Mouse (Mus musculus): ENCODE measurements around the gene Ccdc3. TPM values are rescaled to one million over a fixed set of nuclear protein-coding genes. Genes with fewer than 3 reads are reported as not detected.

Ccdc3 gene
- polyA plus RNA-seq, 1 experiment from 2014 or later, result 3.9 TPM

DNA sequence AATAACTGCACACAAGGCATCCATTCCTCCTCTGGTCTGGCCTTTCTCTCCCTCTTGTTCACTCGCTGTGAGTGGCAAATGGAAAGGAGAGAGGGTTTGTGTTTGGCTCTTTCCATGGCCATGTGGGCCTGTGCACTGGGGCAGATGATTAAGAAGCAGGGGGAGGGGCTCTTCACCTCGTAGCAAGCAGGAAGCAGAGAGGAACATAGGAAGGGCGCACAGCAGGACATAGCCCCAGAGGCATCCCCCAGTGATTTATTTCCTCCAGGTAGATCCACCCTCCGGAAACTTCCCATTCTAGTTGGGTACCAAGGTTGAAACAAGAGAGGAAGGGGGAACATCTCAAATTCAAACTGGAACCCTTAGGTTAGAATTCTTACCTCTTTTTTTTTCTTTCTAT is 2.4 kb downstream of the Ccdc3 start:
- no peaks in the 10 kb centered on the region for H3K9me3 ChIP-seq (ENCODE audit: control insufficient read depth, low read length)
- ATAC-seq (ENCODE audit: insufficient read depth, low FRiP score, low TSS enrichment) (0 out of 2 replicates have a peak, but pooled peaks have one; percentile 38), DNase-seq (ENCODE audit: low spot score) (no peak)
- no peaks in the 10 kb centered on the region; the same call in 1 of the 2 replicates for H3K4me1 ChIP-seq (ENCODE audit: control insufficient read depth, insufficient read depth, low read length)
- no peaks in the 10 kb centered on the region for H3K36me3 ChIP-seq (ENCODE audit: control insufficient read depth, insufficient read depth, low read length)
- WGBS, result 31% methylated on average over 4 of the region's 4 CpGs
- H3K4me3 ChIP-seq (ENCODE audit: low read depth, low read length), result no peak overlapping the region
- H3K27me3 ChIP-seq (ENCODE audit: control insufficient read depth, insufficient read depth, low read length), result peaks cover 21% of the 10 kb centered on the region
- H3K9ac ChIP-seq (ENCODE audit: low read length), result no peak overlapping the region
- H3K27ac ChIP-seq (ENCODE audit: low read depth, low read length), result no peak overlapping the region
- no peak overlapping the region for H3K4me2 ChIP-seq (ENCODE audit: low read depth)

- Histone ChIP-seq H3K9me3 (ENCODE audit: control insufficient read depth, low read length) (no peaks in the 10 kb centered on the region), H3K4me3 (ENCODE audit: low read depth, low read length) (no peak overlapping the region), H3K27me3 (ENCODE audit: control insufficient read depth, insufficient read depth, low read length) (no peaks in the 10 kb centered on the region), H3K36me3 (ENCODE audit: control insufficient read depth, insufficient read depth, low read length) (no peaks in the 10 kb centered on the region), H3K4me1 (ENCODE audit: control insufficient read depth, insufficient read depth, low read length) (no peaks in the 10 kb centered on the region; the same call in 1 of the 2 replicates), H3K27ac (ENCODE audit: low read depth, low read length) (no peak overlapping the region), H3K4me2 (ENCODE audit: low read depth) (no peak overlapping the region), H3K9ac (ENCODE audit: low read length) (no peak overlapping the region)
- DNase-seq (ENCODE audit: low spot score) (no peak), ATAC-seq (ENCODE audit: insufficient read depth, low FRiP score, low TSS enrichment) (no peak)
- WGBS, result 72% methylated on average over 6 of the region's 6 CpGs
These were observed 6.9 kb downstream of the Ccdc3 start for GRCm38 (mm10) chr2:5144446-5144845.

DNA sequence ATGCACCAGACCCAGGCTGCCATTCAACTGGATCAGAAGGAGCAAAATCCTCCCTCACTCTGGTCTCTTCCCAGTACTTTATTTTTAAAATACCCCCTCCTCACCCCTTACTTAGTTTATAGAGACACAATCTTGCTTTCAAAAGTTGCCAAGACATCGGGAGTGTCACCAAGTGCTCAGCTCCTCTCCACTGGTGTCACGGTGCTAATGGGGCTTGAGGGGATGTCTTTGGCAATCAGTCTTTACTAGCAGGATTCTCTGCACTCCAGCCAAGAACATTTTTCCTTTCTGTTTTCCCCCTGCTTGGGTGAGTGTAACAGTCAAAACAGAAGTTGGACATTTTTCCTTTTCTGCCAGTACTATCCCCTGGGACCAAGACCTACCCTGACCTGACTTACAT is 10.3 kb downstream of the Ccdc3 start:
- no peak overlapping the region for H3K4me3 ChIP-seq (ENCODE audit: low read depth, low read length)
- no peak for DNase-seq (ENCODE audit: low spot score)
- no peak overlapping the region for H3K27ac ChIP-seq (ENCODE audit: low read depth, low read length)
- H3K9ac ChIP-seq (ENCODE audit: low read length), result no peak overlapping the region
- no peaks in the 10 kb centered on the region for H3K9me3 ChIP-seq (ENCODE audit: control insufficient read depth, low read length)
- no peaks in the 10 kb centered on the region for H3K36me3 ChIP-seq (ENCODE audit: control insufficient read depth, insufficient read depth, low read length)
- WGBS, result 73% methylated on average over 2 of the region's 2 CpGs
- H3K4me1 ChIP-seq (ENCODE audit: control insufficient read depth, insufficient read depth, low read length), result no peaks in the 10 kb centered on the region
- no peak overlapping the region for H3K4me2 ChIP-seq (ENCODE audit: low read depth)
- no peak for ATAC-seq (ENCODE audit: insufficient read depth, low FRiP score, low TSS enrichment)
- H3K27me3 ChIP-seq (ENCODE audit: control insufficient read depth, insufficient read depth, low read length), result no peaks in the 10 kb centered on the region

DNA sequence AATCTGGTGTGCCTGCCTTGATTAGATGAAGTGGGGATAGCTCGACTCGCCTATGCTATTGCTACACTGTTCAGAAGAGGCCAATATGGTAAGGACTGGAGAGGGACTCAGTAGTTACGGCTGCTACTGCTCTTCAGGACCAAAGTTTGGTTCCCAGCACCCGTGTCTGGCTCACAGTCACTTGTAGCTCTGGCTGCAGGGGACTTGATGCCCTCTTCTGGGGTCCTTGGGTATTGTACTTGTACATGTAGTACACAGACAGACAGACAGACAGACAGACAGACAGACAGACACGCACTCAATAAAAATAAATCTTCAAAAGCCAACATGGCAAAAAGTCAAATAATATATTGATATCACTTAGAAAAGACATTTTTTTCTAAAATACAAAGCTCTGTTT is 17.1 kb downstream of the Ccdc3 start:
- Histone ChIP-seq H3K4me1 (ENCODE audit: control insufficient read depth, insufficient read depth, low read length) (no peaks in the 10 kb centered on the region), H3K36me3 (ENCODE audit: control insufficient read depth, insufficient read depth, low read length) (no peaks in the 10 kb centered on the region), H3K27ac (ENCODE audit: low read depth, low read length) (no peak overlapping the region), H3K4me3 (ENCODE audit: low read depth, low read length) (no peak overlapping the region), H3K9me3 (ENCODE audit: control insufficient read depth, low read length) (no peaks in the 10 kb centered on the region), H3K9ac (ENCODE audit: low read length) (no peak overlapping the region), H3K4me2 (ENCODE audit: low read depth) (no peak overlapping the region), H3K27me3 (ENCODE audit: control insufficient read depth, insufficient read depth, low read length) (no peaks in the 10 kb centered on the region)
- ATAC-seq (ENCODE audit: insufficient read depth, low FRiP score, low TSS enrichment) (no peak), DNase-seq (ENCODE audit: low spot score) (no peak)
- 94% methylated on average over 5 of the region's 5 CpGs for WGBS

DNA sequence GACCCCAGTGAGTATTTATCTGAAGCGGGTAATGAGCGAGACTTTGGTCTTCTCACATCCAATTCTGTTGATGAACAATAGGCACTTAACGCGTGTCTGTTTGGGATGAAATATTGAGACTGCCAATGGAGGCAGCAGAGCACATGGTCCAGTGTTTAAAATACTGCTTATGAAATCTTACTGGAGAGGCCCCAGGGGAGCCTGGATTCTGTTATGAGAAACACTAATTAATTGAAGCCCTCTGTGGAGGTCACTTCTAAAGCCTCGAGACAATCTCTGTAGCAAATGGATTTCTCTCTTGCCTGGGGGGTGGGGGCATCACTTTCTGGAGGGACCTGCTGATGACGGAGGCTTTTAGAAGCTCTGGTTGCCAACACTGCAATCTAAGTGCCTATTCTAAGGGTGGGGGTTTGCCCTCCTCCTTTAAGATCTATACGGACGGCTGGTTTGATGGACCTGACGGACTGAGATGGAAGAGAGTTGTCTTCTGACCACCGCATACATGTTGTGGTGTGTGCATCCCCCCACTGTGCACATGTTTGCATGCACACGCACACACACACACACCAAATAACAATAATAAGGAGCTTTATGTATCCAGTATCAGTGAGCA is 22.8 kb downstream of the Ccdc3 start:
- no peaks in the 10 kb centered on the region for H3K27me3 ChIP-seq (ENCODE audit: control insufficient read depth, insufficient read depth, low read length)

DNA sequence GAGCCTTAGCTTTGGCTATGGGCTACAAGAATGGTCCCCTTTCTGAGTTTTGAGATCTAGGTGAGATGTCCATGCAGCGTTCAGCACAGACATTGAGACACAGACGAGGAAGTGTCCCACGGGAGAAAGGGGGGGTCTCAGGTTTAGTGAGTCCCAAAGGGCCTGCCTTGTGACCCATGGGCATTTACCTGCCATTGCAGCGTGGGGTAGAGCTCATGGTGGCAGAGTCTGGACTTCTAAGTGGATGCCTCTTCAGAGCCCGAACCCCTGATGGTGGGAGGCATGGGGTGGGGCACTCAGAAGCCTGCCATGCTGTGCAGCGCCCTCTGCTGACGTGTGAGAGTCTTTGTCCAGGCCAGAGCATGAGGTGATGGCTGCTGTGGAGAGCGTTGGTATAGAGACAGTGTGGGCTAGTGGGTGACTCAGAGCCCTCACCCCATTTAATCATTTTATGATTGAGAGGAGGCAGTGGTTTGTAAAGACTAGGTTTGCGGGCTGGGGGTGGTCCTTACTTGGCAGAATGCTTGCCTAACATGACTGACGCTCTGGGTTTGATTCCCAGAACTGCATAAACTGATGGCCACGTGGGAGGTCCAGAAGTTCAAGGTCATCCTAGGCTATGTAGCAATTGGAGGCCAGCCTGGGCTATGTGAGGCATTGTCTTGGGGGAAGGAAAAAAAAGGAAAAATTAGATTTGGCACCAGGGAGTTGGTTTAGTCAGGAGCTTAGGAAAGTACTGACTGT is 23.6 kb downstream of the Ccdc3 start:
- DNase-seq (ENCODE audit: low spot score), result no peak
- no peaks in the 10 kb centered on the region for H3K4me1 ChIP-seq (ENCODE audit: control insufficient read depth, insufficient read depth, low read length)
- ATAC-seq (ENCODE audit: insufficient read depth, low FRiP score, low TSS enrichment), result no peak
- no peak overlapping the region for H3K9ac ChIP-seq (ENCODE audit: low read length)
- H3K36me3 ChIP-seq (ENCODE audit: control insufficient read depth, insufficient read depth, low read length), result no peaks in the 10 kb centered on the region
- H3K9me3 ChIP-seq (ENCODE audit: control insufficient read depth, low read length), result no peaks in the 10 kb centered on the region
- H3K4me3 ChIP-seq (ENCODE audit: low read depth, low read length), result no peak overlapping the region
- H3K27me3 ChIP-seq (ENCODE audit: control insufficient read depth, insufficient read depth, low read length), result no peaks in the 10 kb centered on the region
- WGBS, result 70% methylated on average over 11 of the region's 11 CpGs
- H3K27ac ChIP-seq (ENCODE audit: low read depth, low read length), result no peak overlapping the region
- no peak overlapping the region for H3K4me2 ChIP-seq (ENCODE audit: low read depth)

More for the DNA sequence above, 22.8 kb downstream of the Ccdc3 start:
- ATAC-seq (ENCODE audit: insufficient read depth, low FRiP score, low TSS enrichment), result no peak
- Histone ChIP-seq H3K4me3 (ENCODE audit: low read depth, low read length) (no peak overlapping the region), H3K27ac (ENCODE audit: low read depth, low read length) (no peak overlapping the region), H3K9me3 (ENCODE audit: control insufficient read depth, low read length) (no peaks in the 10 kb centered on the region), H3K4me2 (ENCODE audit: low read depth) (no peak overlapping the region), H3K9ac (ENCODE audit: low read length) (no peak overlapping the region), H3K36me3 (ENCODE audit: control insufficient read depth, insufficient read depth, low read length) (no peaks in the 10 kb centered on the region), H3K4me1 (ENCODE audit: control insufficient read depth, insufficient read depth, low read length) (no peaks in the 10 kb centered on the region)
- 81% methylated on average over 11 of the region's 11 CpGs for WGBS
- peak; percentile 14 for DNase-seq (ENCODE audit: low spot score)

DNA sequence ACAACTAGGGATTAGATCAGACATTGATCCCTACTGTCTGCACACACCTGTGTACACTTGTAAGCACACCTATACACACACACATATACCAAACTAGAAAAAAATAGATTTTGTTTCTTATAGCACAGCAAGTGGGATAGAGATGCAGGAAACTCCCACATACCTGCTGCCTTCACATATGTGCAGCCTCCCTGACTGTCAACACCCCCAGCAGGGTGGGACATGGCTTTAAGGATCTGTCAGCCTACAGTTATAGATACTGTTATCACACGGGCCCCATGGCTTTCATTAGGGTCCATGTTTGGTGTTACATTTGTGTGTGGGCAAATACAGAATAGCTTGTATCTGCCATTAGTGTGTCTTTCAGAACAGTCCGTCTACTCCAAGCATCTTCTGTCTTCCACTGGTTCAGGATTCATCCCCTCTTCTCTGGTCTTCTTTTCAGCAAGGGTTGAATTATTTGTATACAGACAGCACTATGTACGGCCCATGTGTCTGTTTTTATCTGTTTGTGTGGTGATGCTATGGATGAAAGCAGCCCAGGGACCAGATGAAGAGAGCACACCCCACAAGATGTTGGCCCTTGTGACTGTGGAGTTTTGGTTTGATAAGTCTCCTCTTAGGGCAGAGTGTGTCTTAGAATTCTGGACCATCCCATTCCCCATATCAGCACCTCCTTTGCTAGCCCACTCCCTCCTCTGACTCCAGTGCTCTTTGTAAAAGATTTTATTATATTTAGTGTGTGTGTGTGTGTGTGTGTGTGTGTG is 24.5 kb downstream of the Ccdc3 start:
- no peaks in the 10 kb centered on the region for H3K27me3 ChIP-seq (ENCODE audit: control insufficient read depth, insufficient read depth, low read length)
- H3K4me2 ChIP-seq (ENCODE audit: low read depth), result no peak overlapping the region
- WGBS, result 87% methylated on average over 3 of the region's 3 CpGs
- H3K4me3 ChIP-seq (ENCODE audit: low read depth, low read length), result no peak overlapping the region
- no peaks in the 10 kb centered on the region for H3K9me3 ChIP-seq (ENCODE audit: control insufficient read depth, low read length)
- no peak overlapping the region for H3K9ac ChIP-seq (ENCODE audit: low read length)
- no peak overlapping the region for H3K27ac ChIP-seq (ENCODE audit: low read depth, low read length)
- ATAC-seq (ENCODE audit: insufficient read depth, low FRiP score, low TSS enrichment), result no peak
- no peak for DNase-seq (ENCODE audit: low spot score)
- H3K4me1 ChIP-seq (ENCODE audit: control insufficient read depth, insufficient read depth, low read length), result no peaks in the 10 kb centered on the region
- no peaks in the 10 kb centered on the region for H3K36me3 ChIP-seq (ENCODE audit: control insufficient read depth, insufficient read depth, low read length)

DNA sequence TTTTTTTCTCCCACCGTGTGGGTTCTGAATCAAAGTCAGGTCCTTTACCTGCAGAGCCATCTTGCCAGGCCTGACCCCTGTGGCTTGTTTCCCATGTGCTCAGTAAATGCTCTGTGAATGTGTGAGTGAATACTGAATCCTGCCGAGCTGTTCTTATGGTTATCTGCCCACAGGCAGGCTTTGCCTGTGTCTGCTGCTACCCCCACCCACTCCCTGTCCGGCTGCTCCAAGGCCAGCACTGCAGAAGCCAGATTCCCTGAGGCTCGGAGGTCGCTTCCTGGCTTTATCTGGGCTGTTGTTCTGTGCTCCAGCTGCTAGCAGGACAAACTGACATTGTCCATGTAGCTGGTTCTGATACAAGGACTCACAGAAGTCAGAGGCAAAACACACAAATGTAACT is 25.2 kb downstream of the Ccdc3 start:
- ATAC-seq (ENCODE audit: insufficient read depth, low FRiP score, low TSS enrichment), result no peak
- no peak for DNase-seq (ENCODE audit: low spot score)
- Histone ChIP-seq H3K9me3 (ENCODE audit: control insufficient read depth, low read length) (no peaks in the 10 kb centered on the region), H3K9ac (ENCODE audit: low read length) (no peak overlapping the region), H3K27me3 (ENCODE audit: control insufficient read depth, insufficient read depth, low read length) (no peaks in the 10 kb centered on the region), H3K27ac (ENCODE audit: low read depth, low read length) (no peak overlapping the region), H3K4me3 (ENCODE audit: low read depth, low read length) (no peak overlapping the region), H3K4me1 (ENCODE audit: control insufficient read depth, insufficient read depth, low read length) (no peaks in the 10 kb centered on the region), H3K36me3 (ENCODE audit: control insufficient read depth, insufficient read depth, low read length) (no peaks in the 10 kb centered on the region), H3K4me2 (ENCODE audit: low read depth) (no peak overlapping the region)
- 63% methylated on average over 5 of the region's 5 CpGs for WGBS
